Mouse (Mus musculus) liver, adult (tissue): ENCODE data around the gene Ndufs3.

Experiments used
- GATA4 ChIP-seq: IDR thresholded peaks from 2 replicates; pipeline ENCODE4 v1.6.1; 2014; ENCODE audit warnings: mild to moderate bottlenecking, low read length; ENCODE audit not compliant: insufficient replicate concordance

The Ndufs3 gene

DNA sequence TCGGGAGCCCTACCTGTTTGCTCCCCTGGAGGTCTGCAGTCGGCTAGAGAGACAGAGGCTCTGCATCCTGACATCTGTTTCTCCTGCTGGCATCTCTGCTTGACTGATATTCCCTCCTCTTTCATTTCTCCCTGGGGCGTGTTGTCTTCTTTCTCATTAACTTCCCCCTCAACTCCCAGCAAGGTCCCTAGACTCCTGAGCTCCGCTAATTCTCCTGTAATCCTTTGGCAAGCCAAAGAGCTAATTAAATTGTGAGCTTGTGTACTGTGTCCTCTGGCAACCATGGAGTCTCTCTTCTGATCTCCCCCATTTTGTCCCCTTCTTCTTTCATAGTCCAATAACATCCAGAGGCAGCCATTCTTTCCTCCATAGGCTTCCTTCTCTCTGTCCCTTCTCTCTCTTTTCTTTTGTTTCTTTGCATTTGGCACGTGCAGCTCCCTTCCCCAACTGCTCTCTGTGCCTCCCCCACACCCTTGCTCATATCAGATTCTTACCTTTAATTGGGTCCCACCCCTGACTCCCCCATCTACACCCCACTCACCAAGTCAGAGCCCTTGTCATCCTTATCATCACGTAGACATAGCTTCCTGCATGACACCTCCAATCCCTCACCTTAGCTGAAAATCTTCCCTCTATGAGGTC is 24.4 kb downstream of the Ndufs3 start:
- no peak for TF ChIP-seq GATA4

- no peak for TF ChIP-seq GATA4
Observed at GRCm38 (mm10) chr2:90879419-90879818, 25.2 kb downstream of the Ndufs3 start.

GRCm38 (mm10) chr2:90877584-90878259 is 26.9 kb downstream of the Ndufs3 start:
- no peak for TF ChIP-seq GATA4

DNA sequence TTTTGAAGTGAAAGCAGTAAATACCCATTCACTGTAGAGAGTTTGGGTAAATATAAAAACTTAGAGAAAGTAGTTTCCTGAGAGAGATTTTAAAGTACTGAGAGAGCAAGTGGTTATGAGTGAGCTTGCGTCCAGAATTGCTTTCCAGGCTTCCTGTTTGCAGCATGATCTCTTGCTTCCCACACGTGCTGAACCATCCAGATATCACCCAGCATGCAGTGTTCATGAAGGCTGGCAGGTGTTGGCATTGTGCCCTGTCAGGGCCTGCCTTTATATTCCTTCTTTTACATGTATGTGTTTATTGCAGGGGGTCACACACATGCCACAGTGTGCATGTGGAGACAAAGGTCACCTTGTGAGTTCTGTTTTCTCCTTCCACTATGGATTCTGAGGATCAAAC is 29.4 kb downstream of the Ndufs3 start:
- no peak for TF ChIP-seq GATA4

- no peak for TF ChIP-seq GATA4
Observed at GRCm38 (mm10) chr2:90874025-90874424, 30.6 kb downstream of the Ndufs3 start.

GRCm38 (mm10) chr2:90871180-90871961 is 33.3 kb downstream of the Ndufs3 start:
- TF ChIP-seq GATA4, result no peak

DNA sequence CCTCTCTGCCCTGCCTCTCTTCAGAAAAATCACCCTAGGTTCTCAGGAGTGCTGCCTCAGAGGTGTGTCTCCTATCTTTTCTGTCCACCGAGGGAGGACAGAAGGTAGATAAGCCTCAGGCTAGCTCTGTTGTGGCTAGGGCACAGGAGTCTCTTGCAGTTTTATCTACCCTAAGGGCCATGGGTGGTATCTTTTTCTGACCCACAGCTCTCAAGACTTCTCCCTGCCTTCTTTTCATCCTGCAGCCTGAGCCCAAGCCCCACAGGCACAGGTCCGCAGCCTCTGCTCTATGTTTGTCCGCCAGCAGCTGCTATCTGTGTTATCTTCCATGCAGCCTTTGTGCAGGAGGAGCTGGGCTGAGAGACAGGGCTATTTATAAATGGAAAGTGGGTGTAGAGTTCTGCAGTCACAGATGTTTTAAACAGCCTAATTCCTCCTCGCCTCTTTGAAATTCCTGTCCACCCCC is 34.5 kb downstream of the Ndufs3 start:
- no peak for TF ChIP-seq GATA4

GRCm38 (mm10) chr2:90866524-90866923 is 38.1 kb downstream of the Ndufs3 start:
- no peak for TF ChIP-seq GATA4

- no peak for TF ChIP-seq GATA4
Observed at GRCm38 (mm10) chr2:90864184-90864583, 40.4 kb downstream of the Ndufs3 start.

GRCm38 (mm10) chr2:90861486-90861885 is 43.1 kb downstream of the Ndufs3 start:
- TF ChIP-seq GATA4, result no peak

DNA sequence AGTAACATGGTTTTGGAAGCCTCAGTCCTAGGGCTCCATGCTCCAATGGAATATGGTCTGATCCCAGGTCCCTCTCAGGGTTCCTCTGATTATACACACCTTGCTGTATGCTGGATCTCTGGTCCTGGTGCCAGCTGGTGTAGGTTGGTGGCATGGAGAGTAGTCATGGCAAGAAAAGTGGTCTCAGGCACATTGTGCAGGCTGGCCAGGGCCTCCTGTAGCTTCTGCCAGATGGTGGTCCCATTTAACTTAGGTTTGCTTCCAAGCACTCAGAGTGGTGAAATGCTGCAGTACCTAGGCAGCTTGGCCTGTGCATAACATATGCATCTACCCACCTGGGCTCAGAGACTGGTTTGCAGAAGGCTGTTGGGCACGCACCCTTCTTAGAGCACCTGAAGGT is 54.2 kb downstream of the Ndufs3 start:
- TF ChIP-seq GATA4, result no peak

GRCm38 (mm10) chr2:90848331-90848730 is 56.3 kb downstream of the Ndufs3 start:
- no peak for TF ChIP-seq GATA4

GRCm38 (mm10) chr2:90847681-90848050 is 57.0 kb downstream of the Ndufs3 start:
- TF ChIP-seq GATA4, result no peak

- no peak; the same call in 1 of the 2 replicates for TF ChIP-seq GATA4
Observed at GRCm38 (mm10) chr2:90846955-90847680, 57.5 kb downstream of the Ndufs3 start, which contains the start of gene Mtch2. Mtch2 (plus strand) TSS chr2:90847155.

GRCm38 (mm10) chr2:90846597-90846954 is 58.1 kb downstream of the Ndufs3 start:
- TF ChIP-seq GATA4, result no peak

GRCm38 (mm10) chr2:90846171-90846570 is 58.5 kb downstream of the Ndufs3 start:
- no peak for TF ChIP-seq GATA4

- peak; percentile 38; the same call in 1 of the 2 replicates for TF ChIP-seq GATA4
Observed at GRCm38 (mm10) chr2:90845234-90845633, 59.4 kb downstream of the Ndufs3 start.
